In the genomic region with DNA sequence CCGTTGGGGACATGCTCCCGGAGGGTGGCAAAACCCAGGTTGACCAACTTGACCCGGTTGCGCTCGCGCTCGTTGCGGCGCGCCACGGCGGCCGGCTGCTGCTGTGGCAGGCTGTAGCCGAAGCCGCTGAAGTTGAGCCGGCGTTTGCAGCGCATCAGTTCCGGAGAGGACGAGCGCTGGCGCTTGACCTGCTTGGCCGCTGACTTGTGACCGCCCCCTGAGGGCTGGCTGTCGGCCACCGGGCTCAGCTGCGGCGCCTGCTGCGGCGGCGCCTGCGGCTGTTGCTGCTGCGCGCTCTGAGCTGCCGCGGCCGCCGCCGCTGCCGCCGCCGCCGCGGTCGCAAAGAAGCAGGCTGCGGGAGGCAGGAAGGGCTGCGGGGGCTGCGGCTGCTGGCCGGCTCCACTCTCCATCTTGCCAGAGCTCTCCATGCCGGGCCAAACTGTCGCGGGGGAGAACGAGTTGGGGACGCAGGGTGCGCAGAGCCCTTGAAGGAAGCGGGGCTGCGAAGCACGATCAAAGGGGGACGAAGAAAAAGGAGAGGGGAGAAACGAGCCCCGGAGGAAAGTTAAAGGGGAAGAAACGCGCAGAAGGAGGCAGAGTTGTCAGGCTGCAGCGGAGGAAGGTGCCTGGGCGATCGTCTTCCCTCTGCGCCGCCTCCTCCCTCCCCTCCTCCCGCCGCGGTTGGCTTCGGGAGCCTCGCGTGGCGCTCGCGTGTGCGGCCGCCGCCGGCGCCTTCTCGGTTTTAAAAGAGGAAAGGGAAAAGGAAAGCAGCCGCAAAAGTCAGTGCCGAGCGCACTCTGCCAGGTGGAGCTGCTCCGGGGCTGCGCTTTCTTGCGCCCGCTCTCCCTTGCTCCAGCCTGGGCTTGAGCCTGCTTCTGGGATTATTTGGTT, we compare ENCODE assay signal across 8 mouse cellular contexts. TPM values are rescaled to one million over a fixed set of nuclear protein-coding genes. Genes with fewer than 3 reads are reported as not detected.
DNase-seq lines count a peak whose midpoint lies in the region; ATAC-seq and TF ChIP-seq lines count a peak whose summit lies in the region.

No protein-coding gene starts in this region.

- no peak overlapping the region for H3K27ac ChIP-seq in ES-Bruce4 (ENCODE audit: insufficient read depth, low read length)
- H3K27ac ChIP-seq in forebrain, embryonic 14.5 days (ENCODE audit: low read depth, low read length), result peak overlapping the region; percentile 89

- TF ChIP-seq CTCF in ES-Bruce4 (IDR thresholded peaks at IDR 0.05; ENCODE audit: low read depth, low read length), result no peak

- peak; percentile 75 for DNase-seq in adrenal gland, postnatal 14 days
- DNase-seq in forebrain, embryonic 14.5 days (ENCODE audit: low spot score), result peak; percentile 78
- peak; percentile 34 to 46 for DNase-seq in heart, postnatal 36 days
- peak; percentile 61 for DNase-seq in layer of hippocampus, adult 18-20 months (ENCODE audit: low spot score in 2 of 2)
- DNase-seq in lung, postnatal 10 days, result peak; percentile 61
- peak; percentile 76 to 81 for DNase-seq in right cerebral cortex, postnatal 10 days (ENCODE audit: low spot score in 2 of 2)

- peak overlapping the region; percentile 70 for H3K4me2 ChIP-seq in forebrain, embryonic 14.5 days (ENCODE audit: low read length)

- H3K9ac ChIP-seq in ES-Bruce4 (ENCODE audit: low read depth, poor library complexity, severe bottlenecking), result peak overlapping the region; percentile 45
- H3K9ac ChIP-seq in forebrain, embryonic 14.5 days (ENCODE audit: low read length), result peak overlapping the region; percentile 89

- no peak for TF ChIP-seq EP300 in ES-Bruce4 (IDR thresholded peaks at IDR 0.05; ENCODE audit: insufficient read depth, low read depth, low read length)

- H3K4me3 ChIP-seq in ES-Bruce4 (ENCODE audit: low read depth, low read length), result peak overlapping the region; percentile 69
- H3K4me3 ChIP-seq in forebrain, embryonic 14.5 days (ENCODE audit: low read depth, low read length), result peak overlapping the region; percentile 87

- peak; percentile 10; the same call in 1 of the 2 replicates for ATAC-seq in forebrain, embryonic 14.5 days
- no peak for ATAC-seq in activated CD4-positive, CD25-positive, alpha-beta regulatory T cell, adult 4 months

- no peaks in the 10 kb centered on the region for H3K9me3 ChIP-seq in ES-Bruce4 (replicated peaks; ENCODE audit: control insufficient read depth, insufficient read depth, low read length, poor library complexity, severe bottlenecking)
- peaks cover 2% of the 10 kb centered on the region; the same call in 1 of the 2 replicates for H3K9me3 ChIP-seq in forebrain, embryonic 14.5 days (replicated peaks; ENCODE audit: control insufficient read depth, low read length)

- under 1% methylated on average over 62 of the region's 90 CpGs for WGBS in forebrain, embryonic 14.5 days

- no peak for TF ChIP-seq POLR2A in ES-Bruce4 (IDR thresholded peaks at IDR 0.05; ENCODE audit: insufficient read depth, low read length)

- H3K27me3 ChIP-seq in ES-Bruce4 (ENCODE audit: control insufficient read depth, insufficient read depth, low read length, poor library complexity, severe bottlenecking), result peaks cover 12% of the 10 kb centered on the region
- H3K27me3 ChIP-seq in forebrain, embryonic 14.5 days (replicated peaks; ENCODE audit: control insufficient read depth, insufficient read depth, low read length), result no peaks in the 10 kb centered on the region; the same call in 1 of the 2 replicates

- H3K36me3 ChIP-seq in ES-Bruce4 (ENCODE audit: control insufficient read depth, insufficient read depth, low read length, poor library complexity, severe bottlenecking), result no peaks in the 10 kb centered on the region
- H3K36me3 ChIP-seq in forebrain, embryonic 14.5 days (ENCODE audit: control insufficient read depth, insufficient read depth, low read length), result no peaks in the 10 kb centered on the region

- H3K4me1 ChIP-seq in ES-Bruce4 (ENCODE audit: control insufficient read depth, insufficient read depth, low read length), result no peaks in the 10 kb centered on the region
- peaks cover 24% of the 10 kb centered on the region for H3K4me1 ChIP-seq in forebrain, embryonic 14.5 days (ENCODE audit: control insufficient read depth, insufficient read depth, low read length)

- intact Hi-C loops in heart, postnatal 36 days (cut with DNase I), result no loop called here

RNA-seq across cellular contexts. Expression of a gene that starts 0.6 kb away (rescaled TPM):
- not detected in 2 replicates for polyA plus RNA-seq in ES-Bruce4 (2011; ENCODE audit: insufficient read depth, insufficient read length, low read depth, missing spikeins)
- total RNA-seq in adrenal gland, postnatal 14 days (2021), result 2.3 TPM in 2 replicates
- polyA plus RNA-seq in forebrain, embryonic 14.5 days (2014; fragmentation: Nextera tagmentation; extraction: Ambion mirVana), result 26.6 and 28.8 TPM in 2 replicates
- total RNA-seq in heart, postnatal 36 days (2021), result not detected
- 1 to 10 TPM; 4.6 to 6.6 TPM for total RNA-seq in layer of hippocampus, adult 18-20 months (2021)
- not detected for polyA plus RNA-seq in activated CD4-positive, CD25-positive, alpha-beta regulatory T cell, adult 4 months (2017; shearing (Covaris generic))

RNA-seq across cellular contexts. Expression of a gene that starts 28.7 kb away (rescaled TPM):
- polyA plus RNA-seq in ES-Bruce4 (2011; ENCODE audit: insufficient read depth, insufficient read length, low read depth, missing spikeins), result not detected in 2 replicates
- 3.5 and 78.8 TPM in 2 replicates for total RNA-seq in adrenal gland, postnatal 14 days (2021)
- not detected in 2 replicates for polyA plus RNA-seq in forebrain, embryonic 14.5 days (2014; fragmentation: Nextera tagmentation; extraction: Ambion mirVana)
- total RNA-seq in heart, postnatal 36 days (2021), result 1 to 10 TPM; 3.5 to 4.6 TPM
- not detected for total RNA-seq in layer of hippocampus, adult 18-20 months (2021)
- polyA plus RNA-seq in activated CD4-positive, CD25-positive, alpha-beta regulatory T cell, adult 4 months (2017; shearing (Covaris generic)), result not detected
